Mouse (Mus musculus) mature B cell (primary cell): Measurements from ENCODE around the gene Ccnd2.

ENCODE experiments used
- in situ Hi-C: fragments of 300-500 bp; cut with MboI; formaldehyde crosslinking; loops from 2 replicates; pipeline ENCODE4 v1.14.3; 2019

Gene Ccnd2

DNA sequence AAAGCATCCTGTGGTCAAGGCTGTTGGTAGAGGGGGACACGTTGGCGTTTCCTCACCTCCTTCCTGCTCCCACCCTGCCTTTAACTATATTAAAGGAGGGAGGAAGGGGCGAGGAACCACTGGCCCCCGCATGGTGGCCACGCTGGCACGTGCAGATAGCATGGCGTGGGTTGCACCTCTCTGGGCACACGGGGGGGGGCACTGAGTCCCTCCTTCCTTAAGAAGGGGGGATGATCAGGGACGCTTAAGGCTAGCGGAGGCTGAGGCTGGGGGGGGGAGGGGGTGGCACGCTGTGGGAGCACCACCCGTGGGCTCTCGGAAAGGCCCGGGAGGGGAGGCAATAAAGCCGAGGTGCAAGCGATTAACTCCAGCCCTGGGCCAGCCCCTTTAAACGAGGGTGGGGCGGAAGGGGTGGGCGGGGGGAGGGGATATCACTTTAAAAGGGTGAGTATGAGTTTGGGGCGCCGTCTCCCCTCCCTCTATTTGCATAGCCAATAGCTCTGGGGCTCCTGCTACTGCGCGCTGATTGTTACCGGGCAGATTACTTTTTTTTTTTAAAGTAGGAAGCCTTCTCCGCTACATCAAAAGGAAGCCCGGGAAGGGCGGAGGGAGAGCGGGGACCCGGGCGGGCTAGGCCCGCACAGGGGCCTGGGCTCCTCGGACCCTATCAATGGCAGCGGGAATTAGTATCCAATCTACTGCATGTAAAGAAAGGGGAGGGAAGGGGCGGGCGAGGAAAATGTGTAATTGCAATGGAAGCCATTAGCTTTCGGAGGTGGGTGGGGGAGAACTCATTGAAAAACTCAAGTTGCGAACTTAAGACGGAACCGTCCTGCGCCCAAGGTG is at the start of gene Ccnd2:
Ccnd2 (minus strand) TSS at position 88 of the 846 bp plus-strand sequence.
- in situ Hi-C loops = loop anchor here (5.0 kb wide), 1 partner anchor 115 kb away; no protein-coding TSS in a partner anchor

DNA sequence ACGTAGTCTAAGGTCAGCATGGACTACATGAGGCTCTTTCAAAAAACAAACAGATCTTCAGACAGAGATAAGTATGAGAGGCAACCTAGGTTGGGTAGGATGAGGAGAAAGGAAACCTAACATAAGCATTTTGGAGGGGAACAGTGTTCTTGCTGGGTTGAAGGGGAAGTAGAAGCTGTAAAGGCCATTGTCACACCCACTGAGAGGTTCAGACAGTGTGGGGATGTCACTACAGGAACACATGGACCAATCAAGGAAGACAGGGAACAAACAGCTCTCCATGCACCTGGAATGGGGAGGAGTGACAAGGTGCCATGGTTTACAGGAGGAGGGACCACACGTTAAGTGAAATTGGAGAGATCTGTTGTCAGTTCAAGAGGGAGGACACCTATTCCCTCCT is 45.0 kb upstream of the Ccnd2 start:
- in situ Hi-C loops = no loop called here

DNA sequence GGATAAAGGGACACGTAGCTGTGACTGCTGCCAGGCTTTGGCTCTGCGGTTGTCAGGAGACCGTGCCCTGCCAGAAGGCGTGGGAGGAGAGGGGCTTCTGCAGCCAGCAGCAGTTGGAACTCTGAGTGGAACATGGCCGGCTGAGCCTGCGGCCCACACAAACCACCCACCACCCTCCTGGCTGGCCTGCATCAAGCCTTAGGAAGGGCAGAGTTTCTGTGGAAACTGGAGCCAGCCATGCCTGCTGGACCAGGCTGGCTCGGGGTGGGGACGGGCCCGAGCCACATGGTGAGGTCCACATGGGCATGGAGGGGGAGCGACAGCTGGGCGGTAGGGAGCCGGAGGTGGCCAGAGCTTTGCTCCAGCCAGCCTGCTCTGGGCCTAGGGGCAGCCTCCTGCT is 29.3 kb upstream of the Ccnd2 start:
- in situ Hi-C loops = no loop called here

- in situ Hi-C loops = no loop called here
Observed at GRCm38 (mm10) chr6:127179056-127179759, 27.2 kb upstream of the Ccnd2 start.

GRCm38 (mm10) chr6:127177962-127178361 is 26.0 kb upstream of the Ccnd2 start:
- in situ Hi-C loops = no loop called here

DNA sequence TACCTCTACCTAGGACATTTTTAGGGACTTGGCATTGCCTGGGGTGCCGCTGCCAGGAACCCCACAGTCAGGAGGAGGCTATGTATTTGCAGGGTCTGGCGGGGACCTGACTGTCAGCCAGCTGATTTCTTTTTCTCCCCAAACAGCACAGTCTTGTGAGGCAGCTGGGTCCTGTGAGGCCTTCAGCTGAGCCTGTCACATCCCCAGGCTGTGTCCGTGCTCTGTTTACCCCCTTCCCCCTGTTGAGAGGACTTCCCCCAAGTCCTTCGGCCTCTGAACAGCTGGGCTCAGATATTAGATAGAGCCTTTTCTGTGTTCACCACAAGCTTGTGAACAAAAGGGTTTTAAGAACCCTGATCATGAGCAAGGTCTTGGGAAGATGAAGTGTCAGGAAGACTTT is 25.4 kb upstream of the Ccnd2 start:
- in situ Hi-C loops = no loop called here

DNA sequence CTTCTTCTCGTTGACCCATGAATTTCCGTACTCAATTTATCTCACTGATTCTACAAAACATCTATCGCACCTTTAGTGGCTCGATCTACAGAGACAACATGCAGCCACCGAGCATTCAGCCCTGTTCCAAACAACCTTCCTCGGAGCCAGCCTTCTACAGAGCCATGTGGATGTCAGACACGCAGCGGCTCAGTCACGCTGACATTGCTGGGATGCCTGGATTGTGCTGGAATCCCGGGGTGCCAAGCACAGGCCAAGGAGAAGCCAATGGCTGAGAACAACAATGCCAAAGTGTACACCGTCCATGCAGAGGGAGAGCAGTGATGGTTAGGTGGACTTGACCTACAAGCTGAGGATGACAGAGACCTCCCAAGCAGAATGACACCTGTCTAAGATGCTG is 20.5 kb upstream of the Ccnd2 start:
- in situ Hi-C loops = no loop called here

DNA sequence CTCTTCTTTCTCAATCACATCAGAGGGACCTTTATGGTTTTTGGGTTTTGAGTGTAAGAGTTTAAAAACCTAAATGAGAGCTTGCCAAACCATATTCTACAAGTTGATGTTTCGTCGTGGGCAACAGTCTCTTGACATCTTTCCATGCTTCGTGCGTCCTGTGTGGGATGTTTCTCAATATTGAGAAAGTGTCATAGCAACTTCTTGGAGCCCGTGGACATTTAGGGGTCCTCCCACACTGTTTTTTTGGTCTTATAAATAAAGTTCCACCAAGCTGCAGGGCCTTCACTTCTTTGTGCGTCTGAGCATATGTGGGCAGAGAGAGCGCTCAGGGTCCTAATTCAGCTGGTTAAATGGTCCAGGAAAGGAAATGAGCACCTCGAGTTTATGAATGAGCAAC is 18.7 kb upstream of the Ccnd2 start:
- in situ Hi-C loops = no loop called here

GRCm38 (mm10) chr6:127165663-127166062 is 13.7 kb upstream of the Ccnd2 start:
- in situ Hi-C loops = no loop called here

DNA sequence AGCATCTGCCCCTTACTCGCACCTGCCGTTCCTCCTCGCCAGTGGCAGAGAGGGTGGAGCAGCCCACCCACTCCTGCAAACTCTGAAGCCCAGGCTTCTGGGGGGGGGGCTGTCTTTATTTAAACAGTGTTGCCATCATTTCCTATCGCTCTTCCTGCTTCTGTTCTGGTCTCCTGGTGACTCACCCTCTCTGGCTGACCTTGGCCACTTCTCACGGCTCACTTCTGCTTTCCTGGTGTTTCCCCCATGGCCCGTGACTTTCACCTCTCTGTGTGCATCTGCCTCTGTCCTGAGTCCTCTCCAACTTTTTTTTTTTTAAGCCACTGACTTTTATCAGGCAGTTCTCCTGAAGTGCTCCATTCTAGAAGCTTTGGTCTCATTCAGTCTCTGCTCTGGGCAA is 10.8 kb upstream of the Ccnd2 start:
- in situ Hi-C loops = no loop called here

DNA sequence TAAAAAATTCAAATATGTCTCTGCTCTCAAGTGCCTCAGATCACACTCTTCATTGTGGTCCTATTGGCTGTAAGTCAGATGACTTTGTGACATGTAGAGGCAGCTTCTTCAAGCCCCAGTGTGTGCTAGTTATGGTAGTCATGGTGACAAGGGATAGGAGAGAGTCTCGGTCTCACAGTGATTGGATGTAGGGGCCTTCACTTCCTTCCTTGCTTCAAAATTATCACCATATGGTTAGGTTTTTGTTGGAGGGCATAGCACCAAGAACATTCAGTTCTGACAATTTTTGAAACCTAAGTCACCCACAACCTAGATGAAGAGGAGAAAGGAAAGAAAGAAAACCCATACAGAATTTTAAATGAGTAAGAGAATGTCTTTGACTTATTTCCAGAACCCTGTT is 5.3 kb upstream of the Ccnd2 start:
- in situ Hi-C loops = no loop called here

GRCm38 (mm10) chr6:127155468-127155867 is 3.5 kb upstream of the Ccnd2 start:
- in situ Hi-C loops = no loop called here

DNA sequence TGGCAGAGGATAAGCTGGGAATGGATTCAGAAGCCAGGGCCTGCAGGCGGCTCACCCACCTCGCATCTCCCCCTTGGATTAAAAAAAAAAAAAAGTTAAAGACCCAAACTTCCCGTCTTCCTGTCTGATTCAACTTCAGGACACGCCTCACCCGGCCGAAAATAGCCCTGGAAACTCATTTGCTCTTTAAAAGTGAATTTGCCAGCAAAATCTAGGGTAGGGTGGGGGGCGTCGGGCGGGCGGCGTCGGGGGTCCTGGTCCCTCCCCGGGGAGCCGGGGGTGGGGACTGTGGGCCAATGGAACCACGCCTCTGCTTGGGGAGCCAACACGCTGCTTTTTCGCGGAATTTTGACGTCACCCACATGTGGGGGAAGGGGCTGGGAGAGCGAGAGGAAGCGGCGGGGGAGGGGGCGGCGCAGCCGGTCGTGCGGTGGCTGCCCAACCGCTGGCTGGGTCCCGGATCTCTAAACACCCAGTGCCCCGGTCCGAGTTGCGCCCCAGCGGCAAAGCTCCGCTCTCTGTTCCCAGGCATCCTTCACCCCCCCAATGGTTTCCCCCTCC is 2.8 kb upstream of the Ccnd2 start:
- in situ Hi-C loops = loop anchor here (5.0 kb wide), 1 partner anchor 113 kb away; no protein-coding TSS in a partner anchor

- in situ Hi-C loops = loop anchor here (5.0 kb wide), 1 partner anchor 113 kb away; no protein-coding TSS in a partner anchor
Observed at GRCm38 (mm10) chr6:127153972-127154707, 2.1 kb upstream of the Ccnd2 start.

- in situ Hi-C loops = loop anchor here (5.0 kb wide), 1 partner anchor 114 kb away; no protein-coding TSS in a partner anchor
Observed at GRCm38 (mm10) chr6:127153296-127153800, 1.4 kb upstream of the Ccnd2 start.

DNA sequence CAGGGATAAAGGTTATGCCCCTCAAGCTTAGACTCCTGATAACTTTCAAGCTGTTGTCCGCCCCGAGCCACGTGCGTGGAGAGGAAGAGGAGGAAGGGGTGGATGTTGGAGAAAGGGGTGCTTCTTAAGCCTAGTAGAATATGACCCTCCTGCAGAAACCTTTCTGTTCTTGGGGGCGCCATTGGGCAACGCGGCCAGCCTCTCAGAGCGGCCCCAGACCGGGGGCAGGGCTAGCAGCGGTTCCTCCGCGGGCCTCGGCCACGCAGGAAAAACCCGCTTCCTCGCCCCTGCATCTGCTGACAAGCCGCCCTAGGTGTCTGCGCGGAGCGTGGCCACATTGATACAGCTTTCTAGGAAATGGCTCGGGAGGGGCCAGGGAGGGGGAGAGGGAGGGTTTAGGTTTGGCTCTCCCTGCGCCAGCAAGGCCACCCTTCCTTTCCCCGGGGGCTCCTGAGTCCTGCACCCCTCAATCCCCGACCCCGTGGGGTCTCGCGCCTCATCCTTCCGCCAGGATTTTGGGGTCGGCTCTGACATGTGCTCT is 358 bp downstream of the Ccnd2 start:
- in situ Hi-C loops = loop anchor here (5.0 kb wide), 1 partner anchor 116 kb away; no protein-coding TSS in a partner anchor

DNA sequence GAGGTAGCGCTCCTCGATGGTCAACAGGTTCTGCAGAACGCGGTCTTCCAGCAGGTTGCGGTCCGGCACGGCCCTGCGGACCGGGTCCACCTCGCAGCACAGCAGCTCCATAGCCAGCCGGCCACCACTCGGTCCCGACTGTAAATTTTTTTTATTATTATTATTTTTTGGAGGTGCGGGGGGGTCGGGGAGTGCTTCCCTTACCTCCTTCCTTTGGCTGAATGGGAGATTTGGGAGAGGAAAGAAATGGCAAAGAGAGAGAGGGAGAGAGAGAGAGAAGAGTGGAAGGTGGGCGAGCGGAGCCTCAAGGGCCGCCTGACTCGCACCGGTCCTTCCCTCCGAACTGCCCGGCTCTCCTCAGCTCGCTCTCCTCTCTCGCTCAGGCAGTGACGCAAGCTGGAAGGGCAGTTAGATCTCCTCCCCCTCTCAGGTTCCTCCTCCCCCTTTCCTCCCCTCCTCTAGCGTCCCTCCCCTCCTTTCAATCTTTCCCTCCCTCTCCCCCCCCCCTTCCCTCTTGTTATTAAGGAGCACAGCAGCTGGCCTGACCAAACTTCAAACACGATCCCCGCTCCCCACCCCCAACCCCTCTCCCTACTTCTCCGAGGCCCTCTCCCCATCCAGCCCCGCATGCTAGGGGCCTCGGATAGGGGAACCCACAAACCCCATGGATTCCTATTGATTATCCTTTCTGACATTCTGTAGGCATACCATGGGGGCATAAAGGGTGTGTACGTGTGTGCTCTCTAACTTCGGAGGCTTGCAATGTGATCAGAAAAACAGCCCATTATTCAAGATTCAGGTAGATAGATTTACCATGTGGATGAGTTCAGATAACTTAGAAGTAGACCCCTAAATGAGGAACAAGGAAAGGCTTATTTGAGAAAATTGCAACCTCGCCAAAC is 1.1 kb downstream of the Ccnd2 start:
- in situ Hi-C loops = loop anchor here (5.0 kb wide), 1 partner anchor 116 kb away; no protein-coding TSS in a partner anchor

DNA sequence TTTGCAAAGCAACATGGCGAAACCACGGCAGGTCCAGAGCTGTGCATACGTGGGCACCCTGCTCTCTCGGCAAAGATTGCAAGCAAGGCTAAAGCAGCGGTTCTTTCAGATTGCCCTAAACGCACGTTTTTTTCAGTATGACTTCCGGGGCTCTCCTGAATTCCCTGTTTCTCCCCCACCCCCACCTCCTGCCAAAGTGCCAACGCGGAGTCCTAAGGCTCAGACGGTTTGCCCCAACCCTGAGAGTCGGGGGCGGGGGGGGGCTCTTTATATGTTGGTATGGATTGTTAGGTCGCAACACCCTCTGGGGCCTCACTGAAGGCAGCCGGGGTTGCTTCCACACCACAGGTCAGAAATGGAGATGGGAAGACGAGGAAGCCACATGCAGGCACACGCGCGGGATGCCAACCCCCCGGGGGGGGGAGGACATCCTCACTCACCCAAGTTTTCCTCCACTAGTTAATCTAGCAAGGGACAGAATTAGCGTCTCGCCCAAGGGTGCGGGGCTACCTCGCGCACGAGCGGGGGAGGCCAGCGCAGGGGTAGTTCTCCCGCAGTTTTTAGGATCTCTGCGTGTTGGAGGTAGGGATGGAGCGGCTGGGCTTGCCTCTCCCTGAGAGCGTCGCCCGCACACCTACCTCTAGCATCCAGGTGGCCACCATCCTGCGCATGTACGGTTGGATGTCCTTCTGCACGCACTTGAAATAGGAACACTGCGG is 1.9 kb downstream of the Ccnd2 start:
- in situ Hi-C loops = loop anchor here (5.0 to 10.0 kb wide), 4 partner anchors 95 to 295 kb away; partner anchors contain the start of gene Parp11

DNA sequence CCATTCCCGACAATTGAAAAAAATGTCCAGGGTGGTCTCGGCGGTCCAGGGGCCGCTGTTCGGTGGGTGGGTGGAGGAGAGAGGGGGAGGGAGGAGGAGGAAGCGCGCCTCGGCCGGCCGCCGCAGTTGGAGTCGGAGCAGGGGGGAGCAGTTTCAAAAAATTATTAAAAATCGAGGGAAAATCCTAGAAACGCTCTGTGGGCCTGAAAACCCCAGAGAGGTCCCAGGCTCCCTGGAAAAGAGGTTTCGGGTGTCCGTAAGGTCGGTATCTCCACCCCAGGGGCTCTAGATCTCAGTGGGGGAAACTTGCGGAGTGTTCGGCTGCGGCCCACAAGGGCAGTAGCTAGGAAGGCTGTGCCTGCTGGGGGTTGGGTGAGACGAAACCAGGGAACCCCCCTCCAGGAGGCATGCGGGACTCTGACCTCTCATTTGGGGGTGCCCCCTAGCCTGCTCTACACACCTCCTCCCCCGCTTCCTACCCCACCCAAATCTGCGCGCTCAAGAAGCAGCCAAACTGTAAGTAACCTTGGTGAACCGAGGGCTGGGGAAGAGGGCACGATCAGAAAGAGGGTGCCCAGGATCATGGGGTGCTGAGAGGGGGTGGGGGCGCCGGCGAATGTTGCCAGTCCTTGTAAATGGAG is 2.6 kb downstream of the Ccnd2 start:
- in situ Hi-C loops = loop anchor here (5.0 to 10.0 kb wide), 3 partner anchors 95 to 295 kb away; partner anchors contain the start of gene Parp11
